In the genomic region with DNA sequence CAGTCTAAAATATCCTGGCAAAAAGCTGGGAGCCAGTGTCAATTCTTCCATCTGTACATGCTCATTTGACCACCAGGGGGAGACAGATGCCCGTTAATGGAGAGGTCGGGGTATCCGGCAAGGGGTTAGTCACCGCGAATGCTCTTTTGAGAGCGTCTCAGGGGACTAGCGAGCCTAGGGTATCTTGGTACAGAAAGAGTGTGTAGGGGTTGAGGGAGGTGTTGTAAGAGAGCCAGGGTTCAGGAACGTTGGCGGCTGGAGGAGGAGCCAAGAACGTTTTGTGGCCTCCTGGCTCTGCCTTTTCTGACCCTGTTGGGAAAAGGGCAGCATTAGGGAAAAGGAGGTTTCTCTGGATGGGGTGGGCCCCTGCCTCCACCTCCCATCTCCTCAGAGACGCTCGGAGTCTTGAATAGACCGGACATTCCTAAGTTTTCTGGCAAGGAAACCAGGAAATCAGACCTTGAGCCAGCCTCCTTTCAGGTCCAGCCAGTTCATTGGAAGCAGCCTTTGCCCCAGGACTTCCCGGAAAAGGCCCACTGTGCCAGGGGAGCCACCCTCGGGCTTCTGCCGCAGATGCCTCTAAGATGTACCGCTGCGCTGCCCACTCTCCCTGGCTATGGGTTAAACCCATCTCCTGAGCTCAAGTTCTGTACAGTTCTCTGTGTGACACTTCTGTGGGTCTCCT, we compare ENCODE assay signal across 8 mouse cellular contexts. TPM values are rescaled to one million over a fixed set of nuclear protein-coding genes. Genes with fewer than 3 reads are reported as not detected.
DNase-seq lines count a peak whose midpoint lies in the region; ATAC-seq and TF ChIP-seq lines count a peak whose summit lies in the region.

No protein-coding gene starts in this region.

- WGBS in forebrain, embryonic 13.5 days, result 7% methylated on average over 18 of the region's 18 CpGs
- 7% methylated on average over 18 of the region's 18 CpGs for WGBS in liver, embryonic 16.5 days (ENCODE audit: insufficient replicate concordance)
- WGBS in neural tube, embryonic 12.5 days, result 10% methylated on average over 18 of the region's 18 CpGs

- H3K9ac ChIP-seq in ES-Bruce4 (ENCODE audit: low read depth, poor library complexity, severe bottlenecking), result peak overlapping the region; percentile 2; the same call in 1 of the 2 replicates
- H3K9ac ChIP-seq in forebrain, embryonic 13.5 days, result peak overlapping the region; percentile 41; the same call in 1 of the 2 replicates
- no peak overlapping the region for H3K9ac ChIP-seq in liver, embryonic 16.5 days (ENCODE audit: low read depth, low read length)
- H3K9ac ChIP-seq in neural tube, embryonic 12.5 days, result peak overlapping the region; percentile 14; the same call in 1 of the 2 replicates

- 0 out of 2 replicates have a peak, but pooled peaks cover 1% of the 10 kb centered on the region for H3K36me3 ChIP-seq in ES-Bruce4 (ENCODE audit: control insufficient read depth, insufficient read depth, low read length, poor library complexity, severe bottlenecking)
- peaks cover 25% of the 10 kb centered on the region for H3K36me3 ChIP-seq in forebrain, embryonic 13.5 days (ENCODE audit: poor library complexity, severe bottlenecking)
- 0 out of 2 replicates have a peak, but pooled peaks cover 3% of the 10 kb centered on the region for H3K36me3 ChIP-seq in liver, embryonic 16.5 days (ENCODE audit: control insufficient read depth, insufficient read depth)
- peaks cover 25% of the 10 kb centered on the region for H3K36me3 ChIP-seq in neural tube, embryonic 12.5 days
- H3K36me3 ChIP-seq in testis, adult 2 months (ENCODE audit: control insufficient read depth, insufficient read depth, low read length), result no peaks in the 10 kb centered on the region

- DNase-seq in heart, postnatal 10 days, result peak; percentile 94 to 98
- peak; percentile 93 to 94 for DNase-seq in kidney, postnatal 4 days

- TF ChIP-seq EP300 in ES-Bruce4 (IDR thresholded peaks at IDR 0.05; ENCODE audit: insufficient read depth, low read depth, low read length), result no peak

- H3K9me3 ChIP-seq in ES-Bruce4 (replicated peaks; ENCODE audit: control insufficient read depth, insufficient read depth, low read length, poor library complexity, severe bottlenecking), result no peaks in the 10 kb centered on the region
- no peaks in the 10 kb centered on the region for H3K9me3 ChIP-seq in forebrain, embryonic 13.5 days (replicated peaks)
- H3K9me3 ChIP-seq in liver, embryonic 16.5 days (replicated peaks; ENCODE audit: control insufficient read depth, low read length), result no peaks in the 10 kb centered on the region
- H3K9me3 ChIP-seq in neural tube, embryonic 12.5 days, result no peaks in the 10 kb centered on the region

- TF ChIP-seq CTCF in ES-Bruce4 (IDR thresholded peaks at IDR 0.05; ENCODE audit: low read depth, low read length), result peak; percentile 72
- peak; percentile 71; the same call in 1 of the 2 replicates for TF ChIP-seq CTCF in testis, adult 2 months (IDR thresholded peaks at IDR 0.05; ENCODE audit: control insufficient read depth, insufficient read depth, insufficient replicate concordance, low read depth, low read length)

- no peaks in the 10 kb centered on the region for H3K4me1 ChIP-seq in ES-Bruce4 (ENCODE audit: control insufficient read depth, insufficient read depth, low read length)
- peaks cover 11% of the 10 kb centered on the region for H3K4me1 ChIP-seq in forebrain, embryonic 13.5 days
- peaks cover 4% of the 10 kb centered on the region for H3K4me1 ChIP-seq in liver, embryonic 16.5 days (ENCODE audit: control insufficient read depth, low read depth, low read length)
- peaks cover 6% of the 10 kb centered on the region; the same call in 1 of the 2 replicates for H3K4me1 ChIP-seq in neural tube, embryonic 12.5 days
- H3K4me1 ChIP-seq in testis, adult 2 months (ENCODE audit: control insufficient read depth, insufficient read depth, low read length), result peaks cover 9% of the 10 kb centered on the region

- peak overlapping the region; percentile 43 for H3K4me3 ChIP-seq in ES-Bruce4 (ENCODE audit: low read depth, low read length)
- H3K4me3 ChIP-seq in forebrain, embryonic 13.5 days, result 0 out of 2 replicates have a peak overlapping the region, but pooled peaks have one; percentile 4
- peak overlapping the region; percentile 27; the same call in 1 of the 2 replicates for H3K4me3 ChIP-seq in liver, embryonic 16.5 days (ENCODE audit: low read depth, low read length)
- H3K4me3 ChIP-seq in neural tube, embryonic 12.5 days, result 0 out of 2 replicates have a peak overlapping the region, but pooled peaks have one; percentile 2
- H3K4me3 ChIP-seq in testis, adult 2 months (ENCODE audit: control insufficient read depth, low read depth, low read length), result peak overlapping the region; percentile 24

- peak overlapping the region; percentile 44 for H3K4me2 ChIP-seq in forebrain, embryonic 13.5 days
- H3K4me2 ChIP-seq in liver, embryonic 16.5 days (ENCODE audit: low read depth, low read length), result peak overlapping the region; percentile 49; the same call in 1 of the 2 replicates
- H3K4me2 ChIP-seq in neural tube, embryonic 12.5 days (replicated peaks), result peak overlapping the region; percentile 50

- no peak for TF ChIP-seq POLR2A in ES-Bruce4 (IDR thresholded peaks at IDR 0.05; ENCODE audit: insufficient read depth, low read length)
- 0 out of 2 replicates have a peak, but pooled peaks have one; percentile 24 for TF ChIP-seq POLR2A in testis, adult 2 months (IDR thresholded peaks at IDR 0.05; ENCODE audit: control insufficient read depth, low read depth, low read length)

- ATAC-seq in cerebellum, adult (ENCODE audit: insufficient number of reproducible peaks, low FRiP score, low TSS enrichment), result peak; percentile 67; the same call in 1 of the 2 replicates
- ATAC-seq in forebrain, embryonic 13.5 days, result peak; percentile 80
- ATAC-seq in liver, embryonic 16.5 days (ENCODE audit: low read depth), result peak; percentile 63
- peak; percentile 81 for ATAC-seq in neural tube, embryonic 12.5 days (ENCODE audit: low FRiP score, low read depth)

- no peaks in the 10 kb centered on the region for H3K27me3 ChIP-seq in ES-Bruce4 (ENCODE audit: control insufficient read depth, insufficient read depth, low read length, poor library complexity, severe bottlenecking)
- H3K27me3 ChIP-seq in forebrain, embryonic 13.5 days, result no peaks in the 10 kb centered on the region
- H3K27me3 ChIP-seq in liver, embryonic 16.5 days (ENCODE audit: control insufficient read depth, insufficient read depth, low read depth, low read length), result no peaks in the 10 kb centered on the region
- H3K27me3 ChIP-seq in neural tube, embryonic 12.5 days (replicated peaks), result no peaks in the 10 kb centered on the region
- H3K27me3 ChIP-seq in testis, adult 2 months (ENCODE audit: control insufficient read depth, insufficient read depth, low read length), result no peaks in the 10 kb centered on the region

- intact Hi-C loops in heart, postnatal 10 days (cut with DNase I), result loop anchor here (1.0 to 2.0 kb wide), 3 partner anchors 35 to 82 kb away; a partner anchor contains a TSS

- H3K27ac ChIP-seq in ES-Bruce4 (ENCODE audit: insufficient read depth, low read length), result no peak overlapping the region
- H3K27ac ChIP-seq in forebrain, embryonic 13.5 days, result 0 out of 2 replicates have a peak overlapping the region, but pooled peaks have one; percentile 2
- no peak overlapping the region for H3K27ac ChIP-seq in liver, embryonic 16.5 days (ENCODE audit: low read length)
- no peak overlapping the region for H3K27ac ChIP-seq in neural tube, embryonic 12.5 days
- H3K27ac ChIP-seq in testis, adult 2 months (ENCODE audit: control insufficient read depth, insufficient read depth, low read depth, low read length), result peak overlapping the region; percentile 16; the same call in 1 of the 2 replicates

RNA-seq across cellular contexts. Expression of a gene that starts 24.7 kb away (rescaled TPM):
- polyA plus RNA-seq in ES-Bruce4 (2011; ENCODE audit: insufficient read depth, insufficient read length, low read depth, missing spikeins), result 456 and 495 TPM in 2 replicates
- polyA plus RNA-seq in forebrain, embryonic 13.5 days (2015; fragmentation: Nextera tagmentation; extraction: Ambion mirVana), result 194 and 202 TPM in 2 replicates
- 100 to 1,000 TPM; 160 to 172 TPM for total RNA-seq in heart, postnatal 10 days (2021)
- polyA plus RNA-seq in liver, embryonic 16.5 days (2015; fragmentation: Nextera tagmentation; extraction: Ambion mirVana), result 78.1 and 78.4 TPM in 2 replicates
- 236 and 241 TPM in 2 replicates for polyA plus RNA-seq in neural tube, embryonic 12.5 days (2016; fragmentation: Nextera tagmentation; extraction: Ambion mirVana)
- polyA plus RNA-seq in testis, adult 2 months (2012; rRNA removed), result 48.4 and 56.8 TPM in 2 replicates

RNA-seq across cellular contexts. Expression of a gene that starts 28.9 kb away (rescaled TPM):
- polyA plus RNA-seq in ES-Bruce4 (2011; ENCODE audit: insufficient read depth, insufficient read length, low read depth, missing spikeins), result 29.0 and 31.9 TPM in 2 replicates
- polyA plus RNA-seq in forebrain, embryonic 13.5 days (2015; fragmentation: Nextera tagmentation; extraction: Ambion mirVana), result 53.5 and 58.2 TPM in 2 replicates
- 100 to 1,000 TPM; 214 to 239 TPM for total RNA-seq in heart, postnatal 10 days (2021)
- polyA plus RNA-seq in liver, embryonic 16.5 days (2015; fragmentation: Nextera tagmentation; extraction: Ambion mirVana), result 4.6 and 5.8 TPM in 2 replicates
- polyA plus RNA-seq in neural tube, embryonic 12.5 days (2016; fragmentation: Nextera tagmentation; extraction: Ambion mirVana), result 140 and 149 TPM in 2 replicates
- 6.0 and 7.5 TPM in 2 replicates for polyA plus RNA-seq in testis, adult 2 months (2012; rRNA removed)

RNA-seq across cellular contexts. Expression of a gene that starts 34.9 kb away (rescaled TPM):
- polyA plus RNA-seq in ES-Bruce4 (2011; ENCODE audit: insufficient read depth, insufficient read length, low read depth, missing spikeins), result 62.8 TPM in 2 replicates
- 141 and 143 TPM in 2 replicates for polyA plus RNA-seq in forebrain, embryonic 13.5 days (2015; fragmentation: Nextera tagmentation; extraction: Ambion mirVana)
- total RNA-seq in heart, postnatal 10 days (2021), result 10 to 100 TPM; 50.8 to 54.0 TPM
- 29.3 and 32.4 TPM in 2 replicates for polyA plus RNA-seq in liver, embryonic 16.5 days (2015; fragmentation: Nextera tagmentation; extraction: Ambion mirVana)
- polyA plus RNA-seq in neural tube, embryonic 12.5 days (2016; fragmentation: Nextera tagmentation; extraction: Ambion mirVana), result 119 and 127 TPM in 2 replicates
- polyA plus RNA-seq in testis, adult 2 months (2012; rRNA removed), result 20.1 and 20.5 TPM in 2 replicates

RNA-seq across cellular contexts. Expression of a gene that starts 59.4 kb away (rescaled TPM):
- polyA plus RNA-seq in ES-Bruce4 (2011; ENCODE audit: insufficient read depth, insufficient read length, low read depth, missing spikeins), result 1.0 and 1.2 TPM in 2 replicates
- polyA plus RNA-seq in forebrain, embryonic 13.5 days (2015; fragmentation: Nextera tagmentation; extraction: Ambion mirVana), result 0.96 and 1.4 TPM in 2 replicates
- 1 to 10 TPM; 1.8 to 2.1 TPM for total RNA-seq in heart, postnatal 10 days (2021)
- 0.57 and 0.71 TPM in 2 replicates for polyA plus RNA-seq in liver, embryonic 16.5 days (2015; fragmentation: Nextera tagmentation; extraction: Ambion mirVana)
- 12.1 and 13.8 TPM in 2 replicates for polyA plus RNA-seq in neural tube, embryonic 12.5 days (2016; fragmentation: Nextera tagmentation; extraction: Ambion mirVana)
- polyA plus RNA-seq in testis, adult 2 months (2012; rRNA removed), result 0.42 and 0.48 TPM in 2 replicates

Comparison
In these comparisons a context has a peak if more than half of its experiments do, and no peak if none do; other contexts are left out.
1. H3K27ac ChIP-seq: peak in forebrain, embryonic 13.5 days (single experiment) and testis, adult 2 months (single experiment); none in ES-Bruce4 (single experiment), liver, embryonic 16.5 days (single experiment) and neural tube, embryonic 12.5 days (single experiment).
2. Peak in every context shown above with its lines, with median percentiles within 50 percentile points of each other: H3K4me3 ChIP-seq, ATAC-seq and H3K4me2 ChIP-seq.